8 mouse cellular contexts compared by ENCODE assay signal in genomic region chr6:121329848-121330508, GRCm38 (mm10). TPM values are rescaled to one million over a fixed set of nuclear protein-coding genes. Genes with fewer than 3 reads are reported as not detected.
DNase-seq lines count a peak whose midpoint lies in the region; ATAC-seq and TF ChIP-seq lines count a peak whose summit lies in the region.

No protein-coding gene starts in this region.

- no peaks in the 10 kb centered on the region; the same call in 1 of the 2 replicates for H3K27me3 ChIP-seq in heart, embryonic 10.5 days (ENCODE audit: insufficient read depth, poor library complexity, severe bottlenecking)
- H3K27me3 ChIP-seq in heart, adult 2 months (ENCODE audit: control insufficient read depth, insufficient read depth, low read length), result no peaks in the 10 kb centered on the region
- no peaks in the 10 kb centered on the region for H3K27me3 ChIP-seq in stomach, postnatal 0 days (ENCODE audit: control insufficient read depth, insufficient read depth, low read length)

- 19% methylated on average over 10 of the region's 10 CpGs for WGBS in heart, embryonic 10.5 days
- WGBS in heart, adult 2 months, result 33% methylated on average over 10 of the region's 10 CpGs
- WGBS in stomach, postnatal 0 days, result 19% methylated on average over 10 of the region's 10 CpGs

- no peak for TF ChIP-seq POLR2A in heart, adult 2 months (IDR thresholded peaks at IDR 0.05; ENCODE audit: insufficient read depth, low read depth, low read length)

- no peak for TF ChIP-seq EP300 in heart, adult 2 months (IDR thresholded peaks at IDR 0.05; ENCODE audit: insufficient read depth, low read depth, low read length)
- TF ChIP-seq EP300 in stomach, postnatal 0 days (optimal IDR thresholded peaks at IDR 0.05), result no peak

- peak overlapping the region; percentile 32; the same call in 1 of the 2 replicates for H3K27ac ChIP-seq in heart, embryonic 10.5 days
- H3K27ac ChIP-seq in heart, adult 2 months, result no peak overlapping the region
- no peak overlapping the region for H3K27ac ChIP-seq in stomach, postnatal 0 days (replicated peaks)

- H3K4me1 ChIP-seq in heart, embryonic 10.5 days, result peaks cover 26% of the 10 kb centered on the region
- peaks cover 4% of the 10 kb centered on the region; the same call in 1 of the 2 replicates for H3K4me1 ChIP-seq in heart, adult 2 months (ENCODE audit: control insufficient read depth, insufficient read depth, low read length)
- H3K4me1 ChIP-seq in stomach, postnatal 0 days (replicated peaks; ENCODE audit: control insufficient read depth, insufficient read depth), result no peaks in the 10 kb centered on the region

- H3K4me2 ChIP-seq in stomach, postnatal 0 days (replicated peaks; ENCODE audit: low read depth), result no peak overlapping the region

- no peak overlapping the region for H3K4me3 ChIP-seq in heart, embryonic 10.5 days
- no peak overlapping the region for H3K4me3 ChIP-seq in heart, adult 2 months
- no peak overlapping the region for H3K4me3 ChIP-seq in stomach, postnatal 0 days (ENCODE audit: low read depth, low read length)

- no peaks in the 10 kb centered on the region for H3K36me3 ChIP-seq in heart, embryonic 10.5 days
- no peaks in the 10 kb centered on the region for H3K36me3 ChIP-seq in heart, adult 2 months (ENCODE audit: control insufficient read depth, insufficient read depth, low read length)
- H3K36me3 ChIP-seq in stomach, postnatal 0 days (ENCODE audit: control insufficient read depth, insufficient read depth, low read length), result no peaks in the 10 kb centered on the region

- DNase-seq in heart, embryonic 10.5 days (ENCODE audit: low spot score), result no peak
- DNase-seq in heart, adult 2 months, result no peak
- peak; percentile 78 for DNase-seq in embryo, embryonic 11 days
- peak; percentile 50 to 52 for DNase-seq in kidney, adult 8-10 months
- peak; percentile 82 for DNase-seq in lung, postnatal 10 days
- no peak for DNase-seq in stomach, postnatal 0 days (ENCODE audit: low spot score)
- DNase-seq in urinary bladder, postnatal 25 days (ENCODE audit: low spot score), result no peak
- DNase-seq in urinary bladder, adult 2 months (ENCODE audit: low spot score), result no peak

- TF ChIP-seq CTCF in heart, adult 2 months (IDR thresholded peaks at IDR 0.05), result no peak
- TF ChIP-seq CTCF in stomach, postnatal 0 days (IDR thresholded peaks at IDR 0.05; ENCODE audit: low read depth), result peak; percentile 28

- H3K9ac ChIP-seq in heart, adult 2 months (ENCODE audit: low read depth, low read length), result no peak overlapping the region
- H3K9ac ChIP-seq in stomach, postnatal 0 days (ENCODE audit: low read length), result no peak overlapping the region

- ATAC-seq in stomach, postnatal 0 days (ENCODE audit: low FRiP score, low TSS enrichment), result peak; percentile 29; the same call in 1 of the 2 replicates

- H3K9me3 ChIP-seq in heart, embryonic 10.5 days, result no peaks in the 10 kb centered on the region
- no peaks in the 10 kb centered on the region for H3K9me3 ChIP-seq in stomach, postnatal 0 days (ENCODE audit: control insufficient read depth, low read length)

- no peaks in the 10 kb centered on the region for H3K79me2 ChIP-seq in heart, adult 2 months (replicated peaks; ENCODE audit: control insufficient read depth, insufficient read depth, low read length)

- intact Hi-C loops in heart, adult 2 months (cut with DNase I), result no loop called here

RNA-seq across cellular contexts. Expression of gene Slc6a12, which starts 12.9 kb away (rescaled TPM):
- 0.25 TPM in 1 of 2 replicates, not detected in the other for polyA plus RNA-seq in heart, embryonic 10.5 days (2016; fragmentation: Nextera tagmentation; extraction: Ambion mirVana)
- not detected for total RNA-seq in heart, adult 2 months (2021)
- polyA plus RNA-seq in heart, adult 2 months (2012; rRNA removed), result 0.18 and 0.23 TPM in 2 replicates
- 0.11 and 0.17 TPM in 2 replicates for polyA plus RNA-seq in stomach, postnatal 0 days (2015; fragmentation: Nextera tagmentation; extraction: Ambion mirVana)
- 0.12 and 0.25 TPM in 2 replicates for polyA plus RNA-seq in urinary bladder, adult 2 months (2012; rRNA removed)

RNA-seq across cellular contexts. Expression of gene Slc6a13, which starts 30.0 kb away (rescaled TPM):
- polyA plus RNA-seq in heart, embryonic 10.5 days (2016; fragmentation: Nextera tagmentation; extraction: Ambion mirVana), result 10.9 and 12.2 TPM in 2 replicates
- total RNA-seq in heart, adult 2 months (2021), result under 1 TPM in 1 of 2 experiments, not detected in 1; 0.10 TPM
- 0.59 TPM in 2 replicates for polyA plus RNA-seq in heart, adult 2 months (2012; rRNA removed)
- 0.46 and 0.52 TPM in 2 replicates for polyA plus RNA-seq in stomach, postnatal 0 days (2015; fragmentation: Nextera tagmentation; extraction: Ambion mirVana)
- polyA plus RNA-seq in urinary bladder, adult 2 months (2012; rRNA removed), result 0.40 and 1.2 TPM in 2 replicates

Comparison
In these comparisons a context has a peak if more than half of its experiments do, and no peak if none do; other contexts are left out.
1. DNase-seq: peak in embryo, embryonic 11 days (single experiment), kidney, adult 8-10 months (2 of 2) and lung, postnatal 10 days (single experiment); none in heart, embryonic 10.5 days (single experiment), heart, adult 2 months (0 of 2), stomach, postnatal 0 days (single experiment), urinary bladder, postnatal 25 days (single experiment) and urinary bladder, adult 2 months (single experiment).